Mouse (Mus musculus): Measurements from ENCODE around the gene Lhfpl4.

Gene Lhfpl4

GRCm38 (mm10) chr6:113168316-113168975 is 26.7 kb downstream of the Lhfpl4 start:
- CTCF ChIA-PET: no interaction called here

GRCm38 (mm10) chr6:113166661-113167251 is 28.4 kb downstream of the Lhfpl4 start:
- CTCF ChIA-PET: interaction anchor here (0.6 kb wide), 1 partner anchor 84 kb away, joined by 3 read pairs; no protein-coding TSS in a partner anchor

GRCm38 (mm10) chr6:113163513-113163912 is 31.7 kb downstream of the Lhfpl4 start:
- CTCF ChIA-PET: no interaction called here

- CTCF ChIA-PET: no interaction called here
Measured at GRCm38 (mm10) chr6:113161982-113162381, 33.2 kb downstream of the Lhfpl4 start.

- CTCF ChIA-PET: no interaction called here
Measured at GRCm38 (mm10) chr6:113160106-113160505, 35.1 kb downstream of the Lhfpl4 start.

GRCm38 (mm10) chr6:113156064-113156463 is 39.1 kb downstream of the Lhfpl4 start:
- CTCF ChIA-PET: no interaction called here

- CTCF ChIA-PET: no interaction called here
Measured at GRCm38 (mm10) chr6:113154886-113155285, 40.3 kb downstream of the Lhfpl4 start.

GRCm38 (mm10) chr6:113154071-113154470 is 41.1 kb downstream of the Lhfpl4 start:
- CTCF ChIA-PET: no interaction called here

GRCm38 (mm10) chr6:113145249-113145648 is 49.9 kb downstream of the Lhfpl4 start:
- CTCF ChIA-PET: no interaction called here

- CTCF ChIA-PET: no interaction called here
Measured at GRCm38 (mm10) chr6:113144764-113145163, 50.4 kb downstream of the Lhfpl4 start.

GRCm38 (mm10) chr6:113141389-113142094 is 53.6 kb downstream of the Lhfpl4 start:
- CTCF ChIA-PET: no interaction called here

- CTCF ChIA-PET: no interaction called here
Measured at GRCm38 (mm10) chr6:113133360-113133759, 61.8 kb downstream of the Lhfpl4 start.

GRCm38 (mm10) chr6:113120806-113121205 is 74.4 kb downstream of the Lhfpl4 start:
- CTCF ChIA-PET: no interaction called here
